Mouse (Mus musculus) cerebellum, adult 8-10 months (tissue): ENCODE measurements around the gene Gbf1.
A peak's percentile ranks its signal among the peaks of the same experiment; 100 is the strongest.

Experiments used
- DNase-seq: peaks from one replicate; pipeline ENCODE4 v3.0.0; 2022

Gbf1 gene

DNA sequence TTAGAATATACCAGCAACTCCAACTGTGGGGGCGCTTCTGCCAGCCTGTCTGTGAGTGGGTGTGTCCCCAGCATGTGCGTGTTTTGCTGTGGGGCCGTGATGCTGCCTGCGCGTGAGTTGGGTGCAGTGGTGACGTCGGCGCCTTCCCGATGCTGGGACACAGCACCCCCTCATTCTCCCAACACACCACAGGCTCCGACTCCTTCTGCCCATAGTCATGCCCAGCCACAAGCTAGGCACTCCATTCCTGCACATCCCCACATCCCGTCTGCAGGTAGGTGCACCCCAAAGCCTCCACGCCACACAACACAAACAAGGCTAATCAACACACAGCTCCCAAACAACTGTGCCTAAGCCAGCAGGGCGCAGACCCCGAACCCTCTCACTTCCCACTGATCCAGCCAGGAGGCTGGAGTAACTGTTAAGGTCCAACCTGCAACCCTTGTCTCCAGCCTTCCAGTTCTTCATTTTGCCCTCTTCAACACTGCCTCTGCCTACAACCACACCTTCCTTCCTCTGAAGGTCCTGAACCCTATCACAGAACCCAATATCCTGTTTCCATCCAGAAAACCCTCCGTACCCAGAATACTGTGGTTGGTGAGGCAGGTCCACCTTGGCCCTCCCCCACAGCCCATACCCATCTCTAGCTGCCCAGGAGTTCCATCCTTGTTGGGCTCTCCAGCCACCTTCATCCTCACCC, 164.7 kb downstream of the Gbf1 start:
- DNase-seq = peak; percentile 28

DNA sequence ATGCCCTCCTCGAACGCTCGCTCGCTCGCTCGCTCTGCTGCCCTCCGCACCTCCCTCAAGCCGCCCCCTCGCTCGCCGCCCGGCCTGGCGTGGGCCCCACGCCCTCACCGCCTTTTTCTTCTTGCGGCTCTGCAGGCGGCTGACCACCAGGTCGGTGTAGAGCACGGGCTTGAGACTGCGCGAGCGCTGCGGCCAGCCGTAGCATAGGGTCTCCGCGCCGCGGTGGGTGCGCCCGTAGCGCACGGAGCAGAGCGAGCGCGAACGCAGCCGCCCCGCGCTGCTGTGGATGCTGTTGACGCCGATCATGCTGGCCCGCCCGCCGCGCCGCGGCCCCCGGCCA, 165.2 kb downstream of the Gbf1 start:
- DNase-seq = peak; percentile 38

DNA sequence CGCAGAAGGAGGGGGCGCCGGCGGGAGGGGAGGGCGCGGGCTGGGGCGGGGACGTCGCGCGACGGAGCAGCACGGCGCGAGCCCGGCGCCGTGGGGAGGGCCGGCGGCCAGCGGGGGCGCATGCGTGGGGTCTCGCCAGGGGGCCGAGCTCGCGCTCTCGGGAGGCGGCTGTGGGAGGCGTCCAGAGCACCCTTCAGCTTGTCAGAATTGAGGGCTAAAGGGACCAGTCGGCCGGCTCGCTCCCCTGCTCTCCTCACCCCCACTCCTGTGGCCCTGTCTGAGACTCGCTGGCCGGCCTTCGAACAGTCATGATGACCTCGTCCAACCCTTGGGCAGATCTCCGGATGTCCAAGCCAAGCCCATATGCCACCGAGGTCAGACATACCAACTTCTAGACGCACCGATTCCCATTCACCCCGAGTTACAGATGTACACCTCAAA, 165.7 kb downstream of the Gbf1 start:
- DNase-seq = peak; percentile 48

DNA sequence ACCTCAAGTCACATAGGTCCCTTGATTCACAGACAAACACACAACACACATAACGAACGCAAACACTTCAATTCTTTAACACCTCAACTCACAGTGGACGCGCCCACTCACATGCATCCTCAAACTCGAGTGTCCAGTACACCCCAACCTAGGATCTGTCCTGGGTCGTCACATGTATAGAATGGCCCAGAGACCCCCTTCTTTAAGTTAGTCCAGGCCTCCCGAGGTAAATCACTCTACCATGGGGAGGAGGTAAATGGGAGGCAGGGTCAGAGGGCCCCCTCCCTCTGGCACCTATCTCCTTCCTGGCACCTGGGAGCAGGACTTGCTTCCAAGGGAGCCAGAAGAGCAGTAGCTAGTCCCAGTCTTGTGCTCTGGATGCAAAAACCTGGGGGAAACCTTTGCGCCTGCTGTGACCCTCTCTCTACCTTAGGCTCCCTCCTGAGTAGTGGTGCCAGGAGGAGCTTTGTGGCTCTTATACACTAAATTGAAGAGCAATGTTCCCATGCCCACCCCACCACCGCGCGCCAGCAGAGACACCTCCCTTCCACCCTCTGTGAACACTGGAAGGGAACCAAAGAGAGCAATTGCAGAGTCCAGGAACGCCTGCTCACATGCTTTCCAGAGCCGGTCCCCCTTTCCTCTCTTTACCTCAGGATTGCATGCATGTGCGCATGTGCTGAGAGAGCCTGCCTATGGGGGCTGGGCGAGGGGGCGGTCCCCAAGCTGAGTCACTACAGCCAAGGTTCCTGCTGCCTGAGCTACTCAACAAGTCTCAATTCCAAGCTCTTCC, 166.5 kb downstream of the Gbf1 start:
- DNase-seq = peak; percentile 72

DNA sequence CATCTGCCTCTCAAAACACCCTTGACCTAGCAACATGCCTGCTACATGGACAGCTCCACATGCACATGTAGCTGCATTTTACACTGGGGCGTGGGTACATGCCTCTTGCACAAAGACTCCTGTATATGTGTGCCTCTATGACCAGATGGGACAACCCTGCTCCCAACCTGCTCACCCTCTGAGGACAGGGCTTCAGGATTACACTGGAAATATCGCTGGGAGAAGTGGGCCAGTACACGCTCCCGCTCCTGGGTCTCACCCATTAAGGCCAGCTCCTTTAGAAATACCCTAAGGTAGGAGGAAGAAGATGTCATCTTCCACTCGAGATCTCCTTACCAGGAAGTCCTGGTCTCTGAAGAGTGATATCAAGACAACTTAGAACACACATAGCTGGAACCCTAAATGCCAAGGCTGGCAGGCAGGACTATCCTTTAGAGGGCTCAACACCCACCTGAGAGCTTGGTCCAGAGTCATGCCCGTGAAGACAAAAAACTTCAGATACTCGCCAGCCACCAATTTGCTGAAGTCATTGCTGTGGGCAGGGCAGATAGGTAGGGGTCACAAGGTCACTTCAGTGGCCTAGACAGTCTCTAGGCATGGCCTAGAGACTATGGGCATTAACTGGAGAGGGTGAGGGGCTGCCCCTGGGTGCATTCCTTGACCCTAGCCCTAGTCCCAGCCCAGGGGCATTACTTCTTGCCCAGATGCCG, 167.9 kb downstream of the Gbf1 start:
- DNase-seq = peak; percentile 37

DNA sequence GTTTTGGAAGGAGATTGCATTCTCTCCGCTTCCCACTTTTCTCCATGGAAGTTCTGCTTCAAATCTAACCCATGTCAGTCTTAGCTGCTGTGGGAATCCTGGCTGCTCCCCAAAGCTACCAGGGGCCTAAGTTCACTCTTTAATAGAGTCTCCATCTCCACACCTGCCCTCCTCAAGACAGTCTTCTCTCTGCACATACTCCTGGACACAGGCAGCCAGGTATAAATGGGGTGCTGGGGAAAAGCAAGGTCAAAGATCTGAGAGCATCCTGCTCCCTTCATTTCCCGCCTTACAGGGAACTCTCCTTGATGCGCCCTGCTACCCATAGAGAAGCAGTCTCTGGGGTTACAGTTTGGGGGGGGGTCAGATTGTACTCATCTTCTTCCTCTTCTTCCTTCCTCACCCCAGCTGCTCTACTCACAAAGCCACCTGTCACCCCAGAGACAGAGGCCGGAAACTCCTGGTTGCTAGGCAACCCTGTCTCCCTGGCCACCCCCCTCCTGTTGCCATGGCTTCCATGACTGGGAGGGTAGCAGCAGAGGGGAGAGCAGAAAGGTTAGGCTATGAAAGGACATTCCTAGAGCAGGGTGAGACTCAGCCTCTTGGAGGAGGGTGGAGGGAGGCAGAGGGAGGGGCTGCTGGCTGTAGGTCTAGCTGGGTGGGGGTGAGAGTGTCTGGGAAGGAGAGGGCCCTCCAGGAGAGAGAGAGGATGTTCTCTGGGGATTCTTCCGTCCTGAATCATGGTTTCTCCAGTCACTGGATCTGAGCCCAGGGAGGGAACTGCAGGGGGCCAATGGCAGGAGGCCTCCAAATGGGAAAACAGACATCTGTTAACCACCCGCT, 169.0 kb downstream of the Gbf1 start:
- peak; percentile 81 for DNase-seq

DNA sequence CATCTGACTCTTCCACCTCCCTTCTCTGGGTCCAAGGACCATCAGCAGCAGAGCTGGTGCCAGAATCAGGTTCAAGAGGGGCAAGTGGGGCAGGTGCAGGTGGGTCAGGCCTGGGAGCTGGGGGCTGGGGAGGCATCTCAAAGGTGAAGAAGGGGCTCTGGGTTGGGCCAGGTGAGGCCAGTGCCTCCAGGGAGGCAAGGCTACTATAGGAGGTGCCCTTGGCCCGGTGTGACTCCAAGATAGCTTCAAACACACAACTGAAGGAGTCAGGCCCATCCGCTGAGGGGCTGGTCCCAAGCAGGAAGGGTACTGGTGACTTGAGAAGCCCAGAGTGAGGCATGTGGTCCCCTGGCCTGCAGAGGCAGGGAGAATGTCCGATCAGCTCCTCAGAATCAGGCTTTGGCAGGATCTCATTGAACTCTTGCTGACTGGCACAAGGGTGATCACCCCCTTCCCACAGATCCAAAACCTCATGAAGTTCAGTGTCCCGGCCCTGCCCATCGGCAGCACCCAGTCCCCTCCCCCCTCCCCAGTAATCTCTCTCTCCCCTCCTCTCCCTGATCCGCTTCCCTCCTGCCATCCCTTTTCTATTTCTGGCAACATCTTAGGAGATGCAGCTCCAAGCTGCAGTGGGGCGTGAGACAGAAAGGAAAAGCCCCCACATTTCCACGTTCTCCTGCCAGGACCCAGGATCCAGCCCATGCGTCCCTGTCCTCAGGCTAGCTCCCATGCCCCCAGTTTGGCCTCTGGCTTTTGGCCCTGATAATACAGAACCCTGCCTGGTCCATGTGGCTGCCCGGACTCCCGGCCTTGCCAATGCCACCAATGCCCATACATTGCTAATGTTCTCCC, 170.1 kb downstream of the Gbf1 start:
- DNase-seq = peak; percentile 50

DNA sequence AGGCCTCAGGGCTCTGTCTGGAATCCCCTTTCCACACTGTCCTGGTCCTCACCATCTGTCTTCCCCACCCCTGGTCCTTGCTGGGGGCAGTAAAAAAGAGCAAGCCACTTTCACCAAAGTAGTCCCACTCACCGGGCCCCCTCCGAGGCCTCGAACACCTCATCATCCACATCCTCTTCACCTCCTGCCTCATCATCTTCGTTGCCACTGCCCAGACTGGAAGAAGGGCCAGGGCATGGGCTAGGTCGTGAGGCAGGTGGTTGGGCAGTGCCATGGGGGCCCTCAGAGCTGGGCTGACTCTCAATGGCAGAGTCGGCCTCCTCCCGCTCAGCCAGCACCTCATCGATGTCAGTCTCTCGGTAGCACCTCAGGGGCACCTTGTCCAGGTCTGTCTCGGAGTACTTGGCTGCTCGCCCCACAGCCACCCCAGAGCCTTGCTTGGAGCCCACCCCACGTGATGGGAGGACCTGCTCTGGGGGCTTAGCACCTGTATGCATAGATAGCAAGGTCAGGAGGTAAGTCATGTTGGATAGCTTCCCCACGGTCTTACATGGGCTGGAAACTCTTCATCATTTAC, 170.8 kb downstream of the Gbf1 start:
- DNase-seq = peak; percentile 52

DNA sequence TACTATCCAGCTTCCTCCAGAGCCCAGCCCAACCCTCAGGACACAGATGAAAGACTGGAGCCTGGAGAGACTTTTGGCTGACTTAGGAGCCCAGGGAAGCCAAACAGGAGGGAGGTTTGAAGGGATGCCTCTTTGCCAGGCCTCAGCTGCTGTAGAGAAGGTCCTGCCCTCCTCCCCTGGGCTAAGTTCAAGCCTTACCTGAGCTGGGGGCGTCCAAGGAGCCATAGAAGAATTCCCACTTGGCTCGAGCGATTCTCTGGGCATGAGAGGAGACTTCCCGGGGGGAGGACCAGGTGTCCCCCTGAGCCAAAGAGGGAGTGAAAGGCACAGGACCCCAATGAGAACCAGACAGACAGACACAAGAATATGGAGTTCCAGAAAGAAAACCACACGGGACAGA, 171.4 kb downstream of the Gbf1 start:
- no peak for DNase-seq

DNA sequence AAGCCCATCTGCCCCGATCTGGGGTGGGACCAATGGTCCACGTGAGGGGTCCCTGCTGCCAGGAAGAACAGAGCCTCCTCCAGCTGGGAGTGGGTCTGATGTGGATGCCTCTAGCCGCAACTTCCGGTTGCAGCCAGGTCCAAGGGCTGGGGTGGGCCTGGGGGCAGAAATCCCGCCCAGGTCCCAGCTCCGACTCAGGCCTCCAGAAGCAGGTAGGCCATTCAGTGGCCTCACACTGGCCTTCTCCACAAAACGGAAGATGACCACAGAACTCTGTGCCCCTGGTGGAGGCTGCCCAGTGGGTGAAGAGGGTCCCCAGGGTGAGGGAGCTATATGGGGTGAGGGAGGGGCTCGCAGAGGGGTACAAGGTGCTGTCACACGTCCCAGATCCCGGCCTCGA, 172.1 kb downstream of the Gbf1 start:
- no peak for DNase-seq

DNA sequence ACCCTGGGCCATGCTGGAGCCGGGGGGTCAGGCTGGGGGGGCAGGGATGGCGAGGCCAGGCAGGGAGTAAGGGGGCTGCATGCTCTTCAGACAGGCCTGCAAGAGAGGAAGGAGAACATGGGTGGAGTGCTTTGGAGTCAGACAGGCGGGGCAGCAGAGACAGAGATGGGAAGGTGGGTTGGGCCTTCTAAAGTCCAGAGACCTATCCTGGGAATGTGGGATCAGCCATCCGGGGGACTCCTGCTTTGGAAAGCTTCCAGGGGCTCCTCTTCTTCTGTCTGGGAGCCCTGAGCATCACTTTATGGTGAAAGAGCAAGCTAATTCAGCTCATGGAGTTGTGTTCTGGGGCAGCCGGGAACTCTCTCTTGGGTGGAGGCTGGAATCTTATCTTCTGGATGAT, 172.6 kb downstream of the Gbf1 start:
- no peak for DNase-seq

DNA sequence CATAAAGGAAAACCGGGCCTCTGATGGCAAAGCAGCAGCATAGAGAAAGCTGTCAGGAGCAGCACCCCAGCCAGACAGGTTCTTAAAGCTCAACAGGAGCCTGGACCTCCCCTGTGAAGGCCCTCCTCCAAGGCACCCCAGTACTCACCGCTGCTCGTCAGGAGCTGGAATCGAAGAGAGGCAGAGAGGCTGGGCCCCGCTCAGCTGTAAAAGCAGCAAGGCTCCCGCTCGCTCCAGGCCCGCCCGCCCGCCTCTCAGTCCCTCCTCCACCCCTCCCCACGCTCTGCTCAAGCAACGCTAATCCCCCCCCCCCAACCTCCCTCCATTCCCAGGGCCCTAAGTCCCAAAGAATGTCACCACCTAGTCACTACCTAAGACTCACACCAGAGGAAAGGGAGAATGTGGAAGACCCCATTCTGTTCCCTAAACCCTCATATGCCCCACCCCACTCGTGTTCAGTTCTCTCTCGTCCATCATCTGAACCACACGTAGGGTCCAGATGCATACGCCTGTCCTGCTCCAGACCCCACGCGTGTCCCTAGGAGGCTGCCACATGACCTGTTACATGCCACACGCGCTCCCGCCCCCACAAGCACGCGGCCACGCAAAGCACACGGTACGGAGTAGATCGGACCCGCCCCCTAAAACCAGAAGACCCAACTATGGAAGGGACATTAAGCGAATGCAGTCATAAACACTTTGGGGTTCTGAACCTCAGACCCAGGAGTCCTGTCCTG, 173.9 kb downstream of the Gbf1 start:
- DNase-seq = peak; percentile 62

DNA sequence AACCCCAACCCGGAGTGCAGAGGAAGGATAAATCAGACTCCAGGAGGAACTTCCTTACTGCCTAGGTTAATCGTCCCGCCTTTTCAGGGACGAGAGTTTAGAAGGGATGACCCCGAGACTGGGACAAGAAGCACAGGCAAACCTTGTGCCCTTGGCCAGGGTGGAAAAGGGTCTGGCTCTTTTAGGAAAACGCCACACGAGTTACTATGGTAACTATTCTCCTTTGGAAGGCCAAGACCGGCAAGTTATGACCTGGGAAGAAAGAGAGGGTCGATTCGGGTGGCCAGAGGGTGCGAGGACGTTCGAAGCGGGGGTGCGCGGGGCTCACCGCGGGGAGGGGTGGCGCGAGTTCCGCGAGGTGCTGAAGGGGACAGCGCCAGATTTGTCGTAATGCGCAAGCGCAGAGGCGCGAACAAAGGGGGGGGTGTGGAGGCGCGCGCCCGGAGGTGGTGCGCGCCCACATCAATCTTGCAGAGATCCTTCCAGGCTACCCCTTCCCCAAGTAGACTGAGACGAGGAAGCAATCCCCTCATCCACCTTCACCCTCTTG, 174.5 kb downstream of the Gbf1 start, which contains the start of gene Psd:
Gene Psd (minus strand): TSS at position 401 of the 550 bp plus-strand sequence.
- DNase-seq = peak; percentile 79

DNA sequence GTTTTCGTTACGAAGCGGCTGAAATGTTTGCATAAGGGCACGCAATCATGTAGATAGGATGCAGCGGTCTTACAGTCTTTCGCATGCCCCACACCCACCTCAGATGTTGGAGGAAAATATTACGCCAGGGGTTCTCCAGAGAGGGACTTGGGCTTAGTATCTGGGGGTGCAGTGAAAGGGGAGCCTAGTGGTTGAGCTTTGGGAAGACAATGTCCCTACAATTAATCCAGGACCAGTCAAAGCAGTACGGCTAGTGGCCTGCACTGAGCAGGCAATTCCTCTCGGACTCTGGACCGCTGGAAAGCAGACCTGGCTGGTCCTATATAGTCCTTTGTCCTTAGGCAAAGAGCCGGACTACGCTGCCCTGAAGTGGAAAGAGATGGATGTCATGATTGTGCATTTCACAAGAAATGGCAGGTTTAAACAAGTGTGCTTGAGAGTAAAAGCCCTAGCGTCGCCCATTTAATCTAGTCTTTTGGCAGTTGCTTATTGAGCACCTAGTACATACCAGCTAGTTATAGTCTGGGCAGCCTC, 175.3 kb downstream of the Gbf1 start:
- no peak for DNase-seq

DNA sequence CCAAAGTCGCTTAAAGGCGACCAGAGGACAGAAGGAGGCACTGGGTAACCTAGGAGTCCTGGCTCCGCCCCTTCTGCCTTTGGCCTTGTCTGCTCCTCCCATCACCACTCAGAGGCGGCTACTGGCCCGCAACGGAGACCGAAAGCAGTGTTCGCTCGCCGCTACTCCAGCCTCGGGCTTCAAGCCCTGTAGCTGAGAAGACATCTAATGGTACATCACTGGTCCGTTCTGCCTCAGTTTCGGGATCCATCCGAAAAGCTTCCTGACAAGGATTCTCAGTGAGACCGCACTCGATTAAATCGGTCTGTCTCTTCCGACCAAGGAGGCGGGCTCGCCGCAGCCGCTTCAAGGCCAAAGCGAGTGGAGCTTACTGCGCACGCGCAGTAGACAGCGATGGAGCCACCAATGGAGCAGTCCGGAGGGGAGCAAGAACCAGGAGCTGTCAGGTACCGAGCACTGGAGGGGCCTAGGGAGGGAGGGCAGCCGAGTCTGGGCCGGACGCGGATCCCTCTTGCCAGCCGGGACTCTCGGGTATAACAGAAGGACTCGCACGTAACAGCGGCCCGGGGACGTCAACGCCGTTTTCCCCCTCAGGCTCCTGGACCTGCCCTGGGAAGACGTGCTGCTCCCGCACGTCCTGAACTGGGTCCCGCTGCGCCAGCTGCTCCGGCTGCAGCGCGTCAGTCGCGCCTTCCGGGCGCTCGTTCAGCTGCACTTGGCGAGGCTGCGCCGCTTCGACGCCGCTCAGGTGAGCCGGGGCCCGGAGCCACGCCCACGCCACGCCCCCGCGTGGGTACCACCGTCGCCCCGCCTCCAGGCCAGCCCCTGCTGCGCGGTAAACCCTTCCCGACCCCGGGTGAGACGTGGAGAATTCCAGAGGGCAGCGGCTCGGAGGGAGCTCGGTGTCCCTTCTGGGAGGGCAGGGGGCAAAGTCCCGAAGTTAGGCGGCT, 176.0 kb downstream of the Gbf1 start, which contains the start of gene Fbxl15:
Gene Fbxl15 (plus strand): TSS at position 104 of the 950 bp plus-strand sequence.
- DNase-seq = peak; percentile 96

DNA sequence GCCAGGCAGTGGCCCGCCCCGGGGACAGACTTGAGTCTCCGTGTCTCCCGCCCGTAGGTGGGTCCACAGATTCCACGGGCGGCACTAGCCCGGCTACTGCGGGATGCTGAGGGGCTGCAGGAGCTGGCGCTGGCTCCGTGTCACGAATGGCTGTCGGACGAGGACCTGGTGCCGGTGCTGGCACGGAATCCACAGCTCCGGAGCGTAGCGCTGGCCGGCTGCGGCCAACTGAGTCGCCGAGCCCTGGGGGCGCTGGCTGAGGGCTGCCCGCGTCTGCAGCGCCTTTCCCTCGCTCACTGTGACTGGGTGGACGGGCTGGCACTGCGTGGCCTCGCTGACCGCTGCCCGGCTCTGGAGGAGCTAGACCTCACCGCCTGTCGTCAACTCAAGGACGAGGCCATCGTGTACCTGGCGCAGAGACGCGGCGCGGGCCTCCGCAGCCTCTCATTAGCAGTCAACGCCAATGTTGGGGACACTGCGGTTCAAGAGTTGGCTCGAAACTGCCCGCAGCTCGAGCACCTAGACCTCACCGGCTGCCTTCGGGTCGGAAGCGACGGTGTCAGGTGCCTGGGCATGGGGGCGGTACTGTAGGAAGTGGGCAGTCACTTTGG, 176.8 kb downstream of the Gbf1 start:
- no peak for DNase-seq

DNA sequence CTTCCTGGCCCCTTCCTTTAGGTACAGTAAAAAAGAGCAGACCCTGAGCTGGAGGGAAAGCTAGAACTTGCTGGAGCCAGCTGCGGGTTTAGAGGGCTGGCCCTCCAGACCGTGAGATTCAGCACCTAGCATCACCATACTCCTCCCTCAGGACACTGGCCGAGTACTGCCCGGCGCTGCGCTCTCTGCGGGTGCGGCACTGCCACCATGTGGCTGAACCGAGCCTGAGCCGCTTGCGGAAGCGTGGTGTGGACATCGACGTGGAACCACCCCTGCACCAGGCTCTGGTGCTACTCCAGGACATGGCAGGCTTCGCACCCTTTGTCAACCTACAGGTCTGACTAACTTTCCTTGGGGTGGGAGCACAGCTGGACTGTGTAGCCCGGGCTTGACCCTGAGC, 177.6 kb downstream of the Gbf1 start:
- peak; percentile 82 for DNase-seq

DNA sequence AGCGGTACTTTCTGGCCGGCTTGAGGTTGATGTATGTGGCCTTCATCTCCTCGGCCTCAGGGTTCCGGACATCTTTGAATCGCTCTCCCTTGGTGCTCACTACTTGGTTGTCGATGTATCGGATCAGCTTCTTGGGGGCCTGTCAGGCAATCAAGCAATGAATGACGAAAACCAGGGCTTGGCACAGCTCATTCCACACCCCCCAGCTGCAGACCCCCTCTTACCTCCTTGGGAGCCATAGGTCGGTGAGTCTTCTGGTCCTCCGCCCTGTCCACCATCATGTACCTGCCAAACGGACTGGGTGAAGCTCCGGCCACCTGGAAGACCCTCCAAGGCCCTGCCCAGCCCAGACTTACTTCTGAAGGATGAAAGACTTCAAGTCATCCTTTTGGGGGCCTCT, 178.4 kb downstream of the Gbf1 start:
- DNase-seq = no peak
